Mouse (Mus musculus): ENCODE measurements at regions not wholly inside any gene's neighbourhood (a gene's known extent, or its start where the extent isn't known, plus 50 kb on each side); places are given as distances from the start of the nearest gene placed in this dataset.

GRCm38 (mm10) chr6:100100565-100101133 lies 186.6 kb downstream of the Rybp start:
- no peak for DNase-seq (ENCODE audit: low spot score in 2 of 2)

GRCm38 (mm10) chr6:100096393-100097125 lies 190.7 kb downstream of the Rybp start:
- DNase-seq (ENCODE audit: low spot score in 2 of 2): no peak

GRCm38 (mm10) chr6:100094653-100095217 lies 192.6 kb downstream of the Rybp start:
- no peak for DNase-seq (ENCODE audit: low spot score in 2 of 2)

GRCm38 (mm10) chr6:100092870-100093269 lies 194.4 kb downstream of the Rybp start:
- DNase-seq (ENCODE audit: low spot score in 2 of 2): no peak

- no peak for DNase-seq (ENCODE audit: low spot score in 2 of 2)
These were observed 195.5 kb downstream of the Rybp start for GRCm38 (mm10) chr6:100091815-100092214.

- no peak for DNase-seq (ENCODE audit: low spot score in 2 of 2)
These were observed 198.7 kb downstream of the Rybp start for GRCm38 (mm10) chr6:100088576-100088975.

GRCm38 (mm10) chr6:100086807-100087206 lies 200.5 kb downstream of the Rybp start:
- DNase-seq (ENCODE audit: low spot score in 2 of 2): no peak

- DNase-seq (ENCODE audit: low spot score in 2 of 2): no peak
These were observed 201.3 kb downstream of the Rybp start for GRCm38 (mm10) chr6:100085981-100086380.

GRCm38 (mm10) chr6:100083868-100084477 lies 203.3 kb downstream of the Rybp start:
- DNase-seq (ENCODE audit: low spot score in 2 of 2): no peak

- DNase-seq (ENCODE audit: low spot score in 2 of 2): no peak
These were observed 204.2 kb downstream of the Rybp start for GRCm38 (mm10) chr6:100083127-100083526.

- DNase-seq (ENCODE audit: low spot score in 2 of 2): no peak
These were observed 212.5 kb downstream of the Rybp start for GRCm38 (mm10) chr6:100074672-100075335.

- DNase-seq (ENCODE audit: low spot score in 2 of 2): no peak
These were observed 214.9 kb downstream of the Rybp start for GRCm38 (mm10) chr6:100072261-100072968.

GRCm38 (mm10) chr6:100069151-100069550 lies 218.1 kb downstream of the Rybp start:
- no peak for DNase-seq (ENCODE audit: low spot score in 2 of 2)

- DNase-seq (ENCODE audit: low spot score in 2 of 2): no peak
These were observed 220.0 kb downstream of the Rybp start for GRCm38 (mm10) chr6:100067273-100067672.

GRCm38 (mm10) chr6:100065586-100065985 lies 221.7 kb downstream of the Rybp start:
- no peak for DNase-seq (ENCODE audit: low spot score in 2 of 2)

GRCm38 (mm10) chr6:100062961-100063360 lies 224.3 kb downstream of the Rybp start:
- no peak for DNase-seq (ENCODE audit: low spot score in 2 of 2)

- no peak for DNase-seq (ENCODE audit: low spot score in 2 of 2)
These were observed 227.5 kb downstream of the Rybp start for GRCm38 (mm10) chr6:100059803-100060202.

- no peak for DNase-seq (ENCODE audit: low spot score in 2 of 2)
These were observed 231.3 kb downstream of the Rybp start for GRCm38 (mm10) chr6:100055980-100056379.

GRCm38 (mm10) chr6:100052955-100053795 lies 234.1 kb downstream of the Rybp start:
- no peak for DNase-seq (ENCODE audit: low spot score in 2 of 2)

- DNase-seq (ENCODE audit: low spot score in 2 of 2): no peak
These were observed 234.9 kb downstream of the Rybp start for GRCm38 (mm10) chr6:100052406-100052805.

GRCm38 (mm10) chr6:100049036-100049435 lies 238.2 kb downstream of the Rybp start:
- no peak for DNase-seq (ENCODE audit: low spot score in 2 of 2)

Data from spleen, postnatal 14 days (tissue).